Mouse (Mus musculus): ENCODE data around the gene a. TPM values are rescaled to one million over a fixed set of nuclear protein-coding genes. Genes with fewer than 3 reads are reported as not detected.
A peak's percentile ranks its signal among the peaks of the same experiment; 100 is the strongest.

Gene a
- polyA plus RNA-seq, 1 experiment from 2014 or later, result not detected

DNA sequence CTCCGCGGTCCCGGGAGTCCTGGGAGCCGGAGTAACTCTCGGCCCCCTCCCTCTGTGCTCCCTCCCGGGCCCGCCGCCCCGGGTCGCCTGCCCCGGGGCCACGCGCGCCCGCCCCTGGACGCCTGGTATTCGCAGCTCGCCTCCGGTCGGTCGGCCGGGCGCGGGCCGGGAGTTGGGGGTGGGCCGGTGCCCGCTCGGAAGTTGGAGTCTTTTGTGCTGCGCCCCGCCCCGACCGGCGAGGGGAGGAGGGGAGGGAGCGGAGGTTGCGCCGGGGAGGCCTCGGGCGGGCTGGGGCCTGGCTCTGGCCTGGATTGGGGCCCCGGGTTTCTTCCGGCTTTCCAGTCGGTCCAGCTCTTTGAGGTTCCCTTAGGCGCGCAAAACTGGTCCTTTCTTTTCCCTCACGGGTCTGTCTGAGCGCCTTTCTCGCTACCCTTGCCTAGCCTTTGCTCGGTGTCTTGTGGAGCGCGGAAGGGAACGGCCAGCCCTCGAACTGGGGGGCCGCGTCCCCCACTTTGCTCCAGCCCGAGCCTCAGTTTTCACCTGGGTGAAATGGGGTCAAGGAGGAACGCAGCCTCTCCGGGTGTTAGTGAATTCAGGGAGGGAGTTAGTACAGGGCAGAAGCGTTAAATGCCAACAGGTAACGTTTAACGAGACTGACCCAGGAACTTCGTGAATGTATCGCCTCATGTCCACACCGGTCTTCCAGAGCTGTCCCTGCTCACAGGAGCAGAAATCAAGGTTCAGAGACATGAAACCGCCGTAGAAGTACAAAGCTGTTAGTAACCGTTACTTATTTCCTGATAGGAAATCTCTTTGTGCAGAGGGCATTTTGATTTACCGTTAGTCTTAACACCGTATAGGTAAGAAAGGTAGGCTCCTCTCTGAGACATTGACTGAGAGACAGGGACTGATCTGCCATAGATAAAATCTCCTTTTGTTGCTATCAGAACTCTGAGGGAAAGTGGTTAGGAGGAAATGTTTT is 750 bp downstream of the a start:
- Histone ChIP-seq H3K27me3 (ENCODE audit: control insufficient read depth, insufficient read depth, low read length) (no peaks in the 10 kb centered on the region), H3K36me3 (ENCODE audit: control insufficient read depth, insufficient read depth, low read length) (no peaks in the 10 kb centered on the region), H3K4me3 (ENCODE audit: low read length) (peak overlapping the region; percentile 99), H3K4me1 (ENCODE audit: control insufficient read depth, insufficient read depth, low read length) (peaks cover 21% of the 10 kb centered on the region), H3K9ac (ENCODE audit: low read depth, low read length) (peak overlapping the region; percentile 97), H3K27ac (ENCODE audit: low read depth, low read length) (peak overlapping the region; percentile 98), H3K9me3 (ENCODE audit: control insufficient read depth, low read length) (no peaks in the 10 kb centered on the region), H3K4me2 (replicated peaks; ENCODE audit: low read depth, low read length) (peak overlapping the region; percentile 90)
- under 1% methylated on average over 65 of the region's 67 CpGs for WGBS
- peak; percentile 17 for ATAC-seq (ENCODE audit: low FRiP score, low TSS enrichment)

DNA sequence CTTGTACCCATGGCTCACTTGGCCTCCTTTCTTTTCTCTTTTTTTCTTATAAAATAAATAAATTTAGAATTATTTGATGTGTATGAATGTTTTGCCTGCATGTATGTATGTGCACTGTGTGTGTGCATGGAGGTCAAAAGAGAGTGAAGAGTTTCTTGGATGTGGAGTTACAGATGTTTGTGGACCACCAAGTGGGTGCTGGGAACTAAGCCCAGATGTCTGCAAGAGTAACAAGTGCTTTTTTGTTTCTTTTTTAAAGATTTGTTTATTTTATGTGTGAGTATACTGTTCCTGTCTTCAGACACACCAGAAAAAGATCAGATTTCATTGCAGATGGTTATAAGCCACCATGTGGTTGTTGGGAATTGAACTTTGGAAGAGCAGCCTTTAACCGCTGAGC is 12.2 kb downstream of the a start:
- Histone ChIP-seq H3K4me3 (ENCODE audit: low read length) (no peak overlapping the region), H3K4me1 (ENCODE audit: control insufficient read depth, insufficient read depth, low read length) (peaks cover 11% of the 10 kb centered on the region), H3K9ac (ENCODE audit: low read depth, low read length) (no peak overlapping the region), H3K27me3 (ENCODE audit: control insufficient read depth, insufficient read depth, low read length) (no peaks in the 10 kb centered on the region), H3K36me3 (ENCODE audit: control insufficient read depth, insufficient read depth, low read length) (no peaks in the 10 kb centered on the region; the same call in 1 of the 2 replicates), H3K4me2 (replicated peaks; ENCODE audit: low read depth, low read length) (no peak overlapping the region), H3K9me3 (ENCODE audit: control insufficient read depth, low read length) (no peaks in the 10 kb centered on the region), H3K27ac (ENCODE audit: low read depth, low read length) (no peak overlapping the region)
- whole genome bisulfite sequencing, result 77% methylated on average over 1 of the region's 1 CpGs
- ATAC-seq (ENCODE audit: low FRiP score, low TSS enrichment), result no peak

DNA sequence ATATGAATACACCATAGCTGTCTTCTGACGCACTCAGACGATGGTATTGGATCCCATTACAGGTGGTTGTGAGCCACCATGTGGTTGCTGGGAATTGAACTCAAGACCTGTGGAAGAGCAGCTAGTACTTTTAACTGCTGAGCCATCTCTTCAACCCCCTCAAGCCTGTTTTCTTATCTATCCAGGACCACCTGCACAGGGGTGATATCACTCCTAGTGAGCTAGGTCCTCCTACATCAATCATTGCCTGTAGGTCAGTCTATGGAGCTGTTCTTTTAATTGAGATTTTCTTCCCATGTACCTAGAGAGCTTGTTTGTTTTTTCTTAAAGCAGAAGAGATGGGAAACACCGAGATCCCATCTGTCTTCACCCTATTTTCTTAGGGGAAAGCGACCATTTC is 12.6 kb downstream of the a start:
- Histone ChIP-seq H3K36me3 (ENCODE audit: control insufficient read depth, insufficient read depth, low read length) (no peaks in the 10 kb centered on the region; the same call in 1 of the 2 replicates), H3K4me2 (replicated peaks; ENCODE audit: low read depth, low read length) (no peak overlapping the region), H3K9me3 (ENCODE audit: control insufficient read depth, low read length) (no peaks in the 10 kb centered on the region), H3K4me1 (ENCODE audit: control insufficient read depth, insufficient read depth, low read length) (peaks cover 11% of the 10 kb centered on the region), H3K4me3 (ENCODE audit: low read length) (no peak overlapping the region), H3K9ac (ENCODE audit: low read depth, low read length) (no peak overlapping the region), H3K27me3 (ENCODE audit: control insufficient read depth, insufficient read depth, low read length) (no peaks in the 10 kb centered on the region), H3K27ac (ENCODE audit: low read depth, low read length) (no peak overlapping the region)
- 60% methylated on average over 4 of the region's 4 CpGs for WGBS
- ATAC-seq (ENCODE audit: low FRiP score, low TSS enrichment), result no peak

DNA sequence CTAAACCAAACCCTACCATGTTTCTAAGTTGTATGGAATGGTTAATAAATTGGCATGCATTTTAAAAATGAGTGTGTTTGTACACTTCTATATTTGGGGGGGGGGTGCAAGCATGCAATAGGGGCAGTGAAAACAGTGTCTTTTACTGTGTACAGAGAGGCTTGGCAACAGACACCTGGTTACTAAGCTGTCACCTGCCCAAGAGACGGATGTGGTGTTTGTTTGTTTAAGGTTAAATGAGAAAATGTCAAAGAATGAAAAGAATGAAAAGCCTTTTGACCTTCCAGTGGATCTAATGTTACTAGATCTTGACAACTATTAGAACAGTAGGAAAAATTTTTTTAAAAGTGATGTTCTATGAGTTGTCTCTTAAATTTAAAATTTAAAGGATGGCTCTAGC is 16.5 kb downstream of the a start:
- Histone ChIP-seq H3K27me3 (ENCODE audit: control insufficient read depth, insufficient read depth, low read length) (no peaks in the 10 kb centered on the region), H3K27ac (ENCODE audit: low read depth, low read length) (no peak overlapping the region), H3K9me3 (ENCODE audit: control insufficient read depth, low read length) (no peaks in the 10 kb centered on the region), H3K36me3 (ENCODE audit: control insufficient read depth, insufficient read depth, low read length) (no peaks in the 10 kb centered on the region), H3K4me3 (ENCODE audit: low read length) (no peak overlapping the region), H3K9ac (ENCODE audit: low read depth, low read length) (no peak overlapping the region), H3K4me2 (replicated peaks; ENCODE audit: low read depth, low read length) (no peak overlapping the region), H3K4me1 (ENCODE audit: control insufficient read depth, insufficient read depth, low read length) (peaks cover 11% of the 10 kb centered on the region)
- ATAC-seq (ENCODE audit: low FRiP score, low TSS enrichment), result no peak
- 43% methylated on average over 1 of the region's 1 CpGs for WGBS

DNA sequence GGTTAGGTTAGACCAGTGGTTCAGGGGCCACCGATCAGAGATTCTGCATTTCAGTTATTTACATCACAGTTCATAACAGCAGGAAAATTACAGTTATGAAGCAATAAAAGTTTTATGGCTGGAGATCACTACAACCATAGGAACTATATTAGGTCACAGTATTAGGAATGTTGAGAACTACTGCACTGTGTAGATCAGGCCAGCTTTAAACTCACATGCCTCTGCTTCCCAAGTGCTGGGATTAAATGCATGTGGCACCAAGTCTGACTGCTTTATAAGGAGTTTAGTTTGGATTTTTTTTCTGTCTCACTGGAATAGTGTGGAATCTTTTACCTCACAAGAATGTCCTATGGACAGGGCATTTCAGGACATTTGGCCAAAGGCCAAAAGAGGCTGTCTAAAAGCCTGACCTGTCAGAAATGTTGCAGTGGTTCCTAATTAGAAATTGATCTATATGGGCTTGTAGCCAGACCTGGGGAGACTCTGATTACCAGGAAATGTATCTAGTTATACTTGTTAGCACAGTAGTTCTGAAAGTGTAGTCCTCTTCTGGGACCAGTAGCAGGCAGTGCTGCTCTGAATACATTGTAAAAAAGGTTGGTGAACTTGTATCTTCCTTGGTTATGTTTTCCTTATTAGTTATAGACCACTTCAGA is 18.0 kb downstream of the a start:
- no peak overlapping the region for H3K27ac ChIP-seq (ENCODE audit: low read depth, low read length)
- H3K4me3 ChIP-seq (ENCODE audit: low read length), result no peak overlapping the region
- H3K36me3 ChIP-seq (ENCODE audit: control insufficient read depth, insufficient read depth, low read length), result no peaks in the 10 kb centered on the region
- no peaks in the 10 kb centered on the region for H3K27me3 ChIP-seq (ENCODE audit: control insufficient read depth, insufficient read depth, low read length)
- no peaks in the 10 kb centered on the region for H3K9me3 ChIP-seq (ENCODE audit: control insufficient read depth, low read length)
- WGBS, result 87% methylated on average over 1 of the region's 1 CpGs
- H3K9ac ChIP-seq (ENCODE audit: low read depth, low read length), result no peak overlapping the region
- no peak overlapping the region for H3K4me2 ChIP-seq (replicated peaks; ENCODE audit: low read depth, low read length)
- H3K4me1 ChIP-seq (ENCODE audit: control insufficient read depth, insufficient read depth, low read length), result peaks cover 4% of the 10 kb centered on the region
- ATAC-seq (ENCODE audit: low FRiP score, low TSS enrichment), result no peak

DNA sequence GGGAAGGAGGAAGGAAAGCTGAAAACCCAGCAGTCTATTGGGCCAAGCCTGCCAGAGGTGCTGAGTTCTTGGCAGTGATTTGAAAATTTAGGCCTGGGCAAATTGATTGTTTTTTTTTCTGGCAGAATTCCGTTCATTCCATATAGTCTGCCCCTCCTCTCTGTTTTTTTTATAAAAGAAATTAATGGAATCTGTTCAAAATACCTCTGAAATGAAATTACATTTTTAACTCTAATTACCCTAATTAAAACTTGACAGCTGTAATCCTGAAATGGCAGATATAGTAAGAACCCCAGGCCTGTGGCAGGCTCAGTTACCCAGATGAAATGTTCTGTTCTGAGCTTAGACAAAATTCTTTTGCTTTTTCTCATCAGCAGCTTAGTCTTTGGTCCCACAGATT is 19.6 kb downstream of the a start:
- Histone ChIP-seq H3K4me3 (ENCODE audit: low read length) (no peak overlapping the region), H3K9ac (ENCODE audit: low read depth, low read length) (no peak overlapping the region), H3K36me3 (ENCODE audit: control insufficient read depth, insufficient read depth, low read length) (no peaks in the 10 kb centered on the region; the same call in 1 of the 2 replicates), H3K27me3 (ENCODE audit: control insufficient read depth, insufficient read depth, low read length) (no peaks in the 10 kb centered on the region), H3K4me2 (replicated peaks; ENCODE audit: low read depth, low read length) (no peak overlapping the region), H3K9me3 (ENCODE audit: control insufficient read depth, low read length) (no peaks in the 10 kb centered on the region), H3K27ac (ENCODE audit: low read depth, low read length) (no peak overlapping the region), H3K4me1 (ENCODE audit: control insufficient read depth, insufficient read depth, low read length) (no peaks in the 10 kb centered on the region)
- 48% methylated on average over 1 of the region's 1 CpGs for WGBS
- ATAC-seq (ENCODE audit: low FRiP score, low TSS enrichment), result no peak

DNA sequence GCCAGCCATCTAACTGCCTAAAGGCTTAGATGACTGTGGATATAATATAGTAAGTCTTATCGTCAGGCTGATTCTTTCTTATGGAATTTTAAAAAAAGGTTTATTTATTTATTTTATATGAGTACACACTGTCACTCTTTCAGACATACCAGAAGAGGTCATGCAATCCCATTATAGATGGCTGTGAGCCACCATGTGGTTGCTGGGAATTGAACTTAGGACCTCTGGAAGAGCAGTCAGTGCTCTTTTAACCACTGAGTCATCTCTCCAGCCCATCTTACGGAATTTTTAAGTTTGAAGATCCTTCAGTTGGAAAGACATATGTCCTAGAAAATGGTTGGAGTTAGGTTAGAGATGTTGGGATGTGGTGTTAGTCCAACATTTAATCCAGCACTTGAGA is 22.2 kb downstream of the a start:
- Histone ChIP-seq H3K27me3 (ENCODE audit: control insufficient read depth, insufficient read depth, low read length) (no peaks in the 10 kb centered on the region), H3K27ac (ENCODE audit: low read depth, low read length) (no peak overlapping the region), H3K4me2 (replicated peaks; ENCODE audit: low read depth, low read length) (no peak overlapping the region), H3K4me1 (ENCODE audit: control insufficient read depth, insufficient read depth, low read length) (peaks cover 11% of the 10 kb centered on the region; the same call in 1 of the 2 replicates), H3K9me3 (ENCODE audit: control insufficient read depth, low read length) (no peaks in the 10 kb centered on the region), H3K4me3 (ENCODE audit: low read length) (no peak overlapping the region), H3K36me3 (ENCODE audit: control insufficient read depth, insufficient read depth, low read length) (no peaks in the 10 kb centered on the region; the same call in 1 of the 2 replicates), H3K9ac (ENCODE audit: low read depth, low read length) (no peak overlapping the region)
- ATAC-seq (ENCODE audit: low FRiP score, low TSS enrichment), result no peak
- WGBS, result 90% methylated on average over 2 of the region's 2 CpGs

DNA sequence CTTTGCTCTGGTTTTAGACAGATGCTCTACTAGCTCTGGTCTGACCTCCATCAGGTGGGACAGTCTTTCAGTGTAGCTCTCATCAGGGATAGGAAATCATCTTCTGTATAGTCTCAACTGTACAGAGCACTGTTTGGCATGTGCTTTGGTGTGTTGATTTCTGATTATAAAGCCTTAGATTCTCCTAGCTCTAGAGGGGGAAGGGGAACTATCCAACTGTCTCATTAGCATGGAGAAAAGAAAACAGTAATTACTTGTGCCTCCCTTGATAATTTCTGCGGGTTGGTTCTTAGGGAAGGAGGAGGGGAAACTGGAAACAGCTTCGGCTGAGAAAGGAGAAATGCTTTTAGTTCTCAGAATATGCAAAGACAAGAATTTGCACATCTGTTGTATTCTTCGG is 25.9 kb downstream of the a start:
- Histone ChIP-seq H3K27me3 (ENCODE audit: control insufficient read depth, insufficient read depth, low read length) (no peaks in the 10 kb centered on the region), H3K9ac (ENCODE audit: low read depth, low read length) (no peak overlapping the region), H3K36me3 (ENCODE audit: control insufficient read depth, insufficient read depth, low read length) (no peaks in the 10 kb centered on the region; the same call in 1 of the 2 replicates), H3K4me3 (ENCODE audit: low read length) (no peak overlapping the region), H3K27ac (ENCODE audit: low read depth, low read length) (no peak overlapping the region), H3K4me2 (replicated peaks; ENCODE audit: low read depth, low read length) (no peak overlapping the region), H3K9me3 (ENCODE audit: control insufficient read depth, low read length) (no peaks in the 10 kb centered on the region), H3K4me1 (ENCODE audit: control insufficient read depth, insufficient read depth, low read length) (peaks cover 16% of the 10 kb centered on the region; the same call in 1 of the 2 replicates)
- 42% methylated on average over 3 of the region's 3 CpGs for WGBS
- no peak for ATAC-seq (ENCODE audit: low FRiP score, low TSS enrichment)

DNA sequence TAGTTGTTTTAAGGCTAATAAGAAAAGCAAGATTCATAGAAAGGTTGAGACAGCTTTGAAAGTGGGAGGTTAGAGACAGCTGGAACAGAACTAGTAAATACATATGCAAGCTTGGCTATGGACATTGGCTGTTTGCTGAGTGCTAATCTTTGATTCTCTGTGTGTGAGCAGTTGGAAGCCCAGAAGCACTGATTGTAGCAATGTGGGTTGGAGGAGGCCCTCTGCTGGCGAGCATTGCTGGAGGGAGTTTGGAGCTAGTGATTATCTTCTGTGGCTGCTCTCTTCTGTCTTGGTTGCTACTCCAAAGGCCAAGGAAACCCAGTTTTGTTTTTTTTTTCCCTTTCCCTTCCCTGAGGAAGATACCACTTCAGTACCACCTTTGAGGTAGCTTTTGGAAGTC is 26.6 kb downstream of the a start:
- Histone ChIP-seq H3K4me1 (ENCODE audit: control insufficient read depth, insufficient read depth, low read length) (peaks cover 16% of the 10 kb centered on the region; the same call in 1 of the 2 replicates), H3K27ac (ENCODE audit: low read depth, low read length) (no peak overlapping the region), H3K36me3 (ENCODE audit: control insufficient read depth, insufficient read depth, low read length) (no peaks in the 10 kb centered on the region; the same call in 1 of the 2 replicates), H3K27me3 (ENCODE audit: control insufficient read depth, insufficient read depth, low read length) (no peaks in the 10 kb centered on the region), H3K9ac (ENCODE audit: low read depth, low read length) (no peak overlapping the region), H3K4me3 (ENCODE audit: low read length) (no peak overlapping the region), H3K4me2 (replicated peaks; ENCODE audit: low read depth, low read length) (no peak overlapping the region), H3K9me3 (ENCODE audit: control insufficient read depth, low read length) (no peaks in the 10 kb centered on the region)
- WGBS, result 39% methylated on average over 1 of the region's 1 CpGs
- ATAC-seq (ENCODE audit: low FRiP score, low TSS enrichment), result no peak
